Mouse (Mus musculus) bone marrow, adult 2 months (tissue): ENCODE data around the gene Aff3. TPM values are rescaled to one million over a fixed set of nuclear protein-coding genes. Genes with fewer than 3 reads are reported as not detected.
A peak's percentile ranks its signal among the peaks of the same experiment; 100 is the strongest.

Experiments
- H3K27ac ChIP-seq: fragments of 200-500 bp; 2 replicates; pipeline ENCODE4 v1.5.1; 2012; ENCODE audit warnings: low read depth, mild to moderate bottlenecking, control low read depth, inconsistent platforms, low read length; ENCODE audit not compliant: control insufficient read depth, poor library complexity, insufficient read depth
- H3K4me1 ChIP-seq: fragments of 200-500 bp; 2 replicates; pipeline ENCODE4 v1.6.1; 2011; ENCODE audit warnings: low read length; ENCODE audit not compliant: control insufficient read depth, insufficient read depth
- H3K4me3 ChIP-seq: fragments of 200-500 bp; replicated peaks from 2 replicates; pipeline ENCODE3; 2011; ENCODE audit warnings: mild to moderate bottlenecking, low read depth, low read length, control low read depth; ENCODE audit not compliant: control insufficient read depth
- CTCF ChIP-seq: fragments of 200-500 bp; IDR thresholded peaks from 2 replicates; pipeline ENCODE4 v1.5.1; 2011; ENCODE audit warnings: low read length, control low read depth; ENCODE audit not compliant: control insufficient read depth, insufficient read depth
- POLR2A ChIP-seq: fragments of 200-500 bp; IDR thresholded peaks from 2 replicates; pipeline ENCODE4 v1.6.1; 2011; ENCODE audit warnings: low read depth, mild to moderate bottlenecking, control low read depth, low read length, borderline replicate concordance; ENCODE audit not compliant: control insufficient read depth
- WGBS: fragments of 180-500 bp; shearing (Covaris S2); methylation state at CpG from one replicate; pipeline ENCODE4 v1.1.7; 2018; 5-methylcytosine and 5-hydroxymethylcytosine counted together
- polyA plus RNA-seq: library from polyadenylated mRNA; stranded (reverse); fragments of >200 nt; gene quantifications from 2 replicates; pipeline ENCODE4 v1.2.4, GENCODE M21; 2011; ENCODE audit warnings: low replicate concordance; ENCODE audit not compliant: missing spikeins, insufficient read depth, insufficient read length

Aff3 gene
- polyA plus RNA-seq, 1 experiment, result 21.5 TPM

- H3K27ac ChIP-seq, result no peak overlapping the region
- TF ChIP-seq POLR2A, result no peak
- TF ChIP-seq CTCF, result no peak
- no peaks in the 10 kb centered on the region for H3K4me1 ChIP-seq
- 73% methylated on average over 5 of the region's 5 CpGs for WGBS
- no peak overlapping the region for H3K4me3 ChIP-seq
Measured at GRCm38 (mm10) chr1:38394493-38394892, 270.3 kb downstream of the Aff3 start.

GRCm38 (mm10) chr1:38393516-38393915 lies 271.2 kb downstream of the Aff3 start:
- no peaks in the 10 kb centered on the region for H3K4me1 ChIP-seq
- WGBS, result 77% methylated on average over 6 of the region's 6 CpGs
- TF ChIP-seq POLR2A (no peak), CTCF (no peak)
- no peak overlapping the region for H3K4me3 ChIP-seq
- H3K27ac ChIP-seq, result no peak overlapping the region

- 48% methylated on average over 2 of the region's 2 CpGs for WGBS
- Histone ChIP-seq H3K4me1 (no peaks in the 10 kb centered on the region), H3K4me3 (no peak overlapping the region), H3K27ac (no peak overlapping the region)
- no peak for TF ChIP-seq POLR2A
- TF ChIP-seq CTCF, result peak; percentile 38; the same call in 1 of the 2 replicates
Measured at GRCm38 (mm10) chr1:38392928-38393327, 271.8 kb downstream of the Aff3 start.

- Histone ChIP-seq H3K4me3 (no peak overlapping the region), H3K4me1 (no peaks in the 10 kb centered on the region), H3K27ac (no peak overlapping the region)
- 73% methylated on average over 7 of the region's 7 CpGs for WGBS
- no peak for TF ChIP-seq POLR2A
- no peak for TF ChIP-seq CTCF
Measured at GRCm38 (mm10) chr1:38390886-38391249, 273.9 kb downstream of the Aff3 start.

GRCm38 (mm10) chr1:38390235-38390885 lies 274.4 kb downstream of the Aff3 start:
- no peak overlapping the region for H3K27ac ChIP-seq
- no peak overlapping the region for H3K4me3 ChIP-seq
- H3K4me1 ChIP-seq, result no peaks in the 10 kb centered on the region
- TF ChIP-seq CTCF (no peak), POLR2A (no peak)
- 88% methylated on average over 17 of the region's 17 CpGs for WGBS

- 91% methylated on average over 7 of the region's 7 CpGs for WGBS
- TF ChIP-seq POLR2A (no peak), CTCF (no peak)
Measured at GRCm38 (mm10) chr1:38389576-38389975, 275.2 kb downstream of the Aff3 start.

GRCm38 (mm10) chr1:38388466-38388865 lies 276.3 kb downstream of the Aff3 start:
- no peak for TF ChIP-seq POLR2A
- TF ChIP-seq CTCF, result no peak
- Histone ChIP-seq H3K4me3 (no peak overlapping the region), H3K4me1 (no peaks in the 10 kb centered on the region; the same call in 1 of the 2 replicates), H3K27ac (no peak overlapping the region)
- WGBS, result 64% methylated on average over 3 of the region's 3 CpGs

More at GRCm38 (mm10) chr1:38389576-38389975, 275.2 kb downstream of the Aff3 start:
- H3K27ac ChIP-seq, result no peak overlapping the region
- H3K4me3 ChIP-seq, result no peak overlapping the region
- H3K4me1 ChIP-seq, result no peaks in the 10 kb centered on the region

- no peak overlapping the region for H3K4me3 ChIP-seq
- H3K27ac ChIP-seq, result no peak overlapping the region
- WGBS, result 86% methylated on average over 9 of the region's 9 CpGs
- H3K4me1 ChIP-seq, result no peaks in the 10 kb centered on the region; the same call in 1 of the 2 replicates
- TF ChIP-seq CTCF (no peak), POLR2A (no peak)
Measured at GRCm38 (mm10) chr1:38387438-38387837, 277.3 kb downstream of the Aff3 start.
